Mouse (Mus musculus) forebrain, embryonic 16.5 days (tissue): ENCODE measurements around the gene Polrmt. TPM values are rescaled to one million over a fixed set of nuclear protein-coding genes. Genes with fewer than 3 reads are reported as not detected.
A peak's percentile ranks its signal among the peaks of the same experiment; 100 is the strongest.

Source experiments
- ATAC-seq: fragments of 200-750 bp; cut with Nextera tagmentation; 2 replicates; pipeline ENCODE4 v1.8.0; 2017; ENCODE audit warnings: mild to moderate bottlenecking, moderate library complexity
- H3K27ac ChIP-seq: fragments of 300-500 bp; sonication (generic); 2 replicates; pipeline ENCODE4 v1.5.1; 2014; ENCODE audit warnings: low read length, control low read depth
- H3K27me3 ChIP-seq: fragments of 300-500 bp; sonication (generic); replicated peaks from 2 replicates; pipeline ENCODE4 v1.6.1; 2014; ENCODE audit warnings: low read length; ENCODE audit not compliant: control insufficient read depth, insufficient read depth
- H3K36me3 ChIP-seq: fragments of 300-500 bp; sonication (generic); 2 replicates; pipeline ENCODE4 v1.6.1; 2014; ENCODE audit not compliant: control insufficient read depth, insufficient read depth
- H3K4me1 ChIP-seq: fragments of 300-500 bp; sonication (generic); replicated peaks from 2 replicates; pipeline ENCODE4 v1.6.1; 2014; ENCODE audit warnings: low read length; ENCODE audit not compliant: control insufficient read depth, insufficient read depth
- H3K4me2 ChIP-seq: fragments of 300-500 bp; sonication (generic); 2 replicates; pipeline ENCODE4 v1.6.1; 2014; ENCODE audit warnings: mild to moderate bottlenecking, low read length, control low read depth
- H3K4me3 ChIP-seq: fragments of 300-500 bp; sonication (generic); replicated peaks from 2 replicates; pipeline ENCODE4 v1.5.1; 2014; ENCODE audit warnings: mild to moderate bottlenecking, low read length, control low read depth
- H3K9ac ChIP-seq: fragments of 300-500 bp; sonication (generic); replicated peaks from 2 replicates; pipeline ENCODE4 v1.6.1; 2014; ENCODE audit warnings: low read depth, low read length, control low read depth
- H3K9me3 ChIP-seq: fragments of 300-500 bp; sonication (generic); 2 replicates; pipeline ENCODE4 v1.6.1; 2016; ENCODE audit warnings: low read length; ENCODE audit not compliant: control insufficient read depth
- WGBS: fragments of 180-500 bp; shearing (Covaris S2); extraction: QIAGEN DNeasy Blood & Tissue Kit; methylation state at CpG from one replicate; pipeline ENCODE4 v1.1.7; 2014; 5-methylcytosine and 5-hydroxymethylcytosine counted together
- polyA plus RNA-seq: library from polyadenylated mRNA; unstranded; fragments of >200 nt; fragmentation: Nextera tagmentation; extraction: Ambion mirVana; gene quantifications from 2 replicates; pipeline ENCODE4 v1.2.1, GENCODE M21; 2015

Gene Polrmt
- polyA plus RNA-seq, 1 experiment from 2014 or later, result 50.0 TPM

DNA sequence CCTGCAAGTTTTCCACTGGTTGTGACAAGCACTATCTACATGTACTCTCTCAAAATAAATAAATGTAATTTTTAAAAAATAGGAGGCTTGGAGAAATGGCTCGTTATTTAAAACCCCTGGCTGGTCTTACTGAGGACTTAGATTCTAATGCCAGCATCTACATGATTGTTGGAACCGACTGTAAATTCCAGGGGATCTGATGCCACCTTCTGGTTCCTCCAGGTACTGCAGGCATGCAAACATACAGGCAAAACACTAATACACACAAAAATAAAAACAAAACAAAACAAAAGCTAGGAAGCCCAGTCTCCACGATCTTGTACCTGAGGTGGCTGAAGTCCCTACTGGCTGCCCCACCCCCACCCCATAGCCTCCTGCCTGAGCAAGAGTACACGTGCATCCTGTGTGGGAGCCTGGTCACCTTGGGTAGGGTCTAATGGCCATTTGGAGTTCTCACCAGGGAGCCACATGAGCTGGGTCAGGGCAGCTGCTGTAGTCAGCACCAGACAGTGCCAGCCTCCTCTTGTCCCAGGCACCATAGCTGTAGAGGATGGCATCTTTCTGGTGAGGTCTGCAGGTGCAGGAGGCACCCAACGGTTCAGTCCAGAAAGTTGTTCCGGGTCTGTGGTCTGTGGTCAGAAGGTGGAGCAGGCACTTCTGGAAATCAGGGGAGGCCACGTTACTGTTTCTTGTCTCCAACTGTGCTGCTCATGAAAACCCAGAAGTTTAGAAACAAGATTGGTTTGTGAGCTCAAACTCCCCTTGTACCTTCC is 42.2 kb upstream of the Polrmt start:
- ATAC-seq, result no peak

DNA sequence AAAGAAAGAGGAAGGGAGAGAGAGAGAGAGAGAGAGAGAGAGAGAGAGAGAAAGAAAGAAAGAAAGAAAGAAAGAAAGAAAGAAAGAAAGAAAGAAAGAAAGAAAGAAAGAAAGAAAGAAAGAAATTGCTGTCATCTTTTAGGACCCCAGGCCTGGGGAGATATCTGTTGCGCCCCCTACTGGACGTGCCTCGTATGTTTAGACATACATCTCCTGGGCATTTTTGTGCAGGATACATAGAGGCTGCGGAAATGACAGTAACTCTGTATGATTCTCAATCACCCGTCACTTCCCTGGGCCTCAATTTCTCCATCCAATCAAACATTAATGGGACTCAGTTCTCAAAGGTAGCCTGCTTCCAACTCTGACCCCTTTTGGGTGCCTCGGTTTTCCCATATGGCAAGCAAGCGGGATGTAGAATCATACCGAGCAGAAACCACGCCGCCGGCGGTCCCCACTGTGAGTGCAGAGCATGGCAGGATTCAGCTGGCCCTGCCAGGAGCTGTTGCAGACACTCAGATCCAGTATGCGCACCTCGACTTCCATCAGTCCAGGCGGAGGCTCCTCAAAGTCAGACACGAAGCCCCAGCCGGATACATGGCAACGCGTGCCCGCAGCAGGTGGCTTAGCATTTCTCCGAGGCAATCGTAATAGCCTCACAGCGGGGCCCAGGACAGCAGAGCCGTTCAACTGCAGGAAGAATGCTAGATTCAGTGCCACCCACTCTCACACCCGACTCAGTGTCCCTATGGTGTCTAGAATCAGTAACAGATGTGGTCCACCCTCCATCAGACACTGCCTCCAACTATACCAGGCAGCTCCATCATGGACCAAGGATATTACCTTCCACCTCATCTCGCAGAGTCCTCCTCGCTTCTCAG is 37.8 kb upstream of the Polrmt start:
- no peak overlapping the region for H3K4me2 ChIP-seq
- no peak for ATAC-seq
- H3K36me3 ChIP-seq, result no peaks in the 10 kb centered on the region
- no peak overlapping the region for H3K9ac ChIP-seq
- H3K27me3 ChIP-seq, result peaks cover 10% of the 10 kb centered on the region
- no peaks in the 10 kb centered on the region for H3K9me3 ChIP-seq
- H3K4me1 ChIP-seq, result peaks cover 12% of the 10 kb centered on the region
- H3K4me3 ChIP-seq, result no peak overlapping the region
- WGBS, result 35% methylated on average over 27 of the region's 27 CpGs
- H3K27ac ChIP-seq, result no peak overlapping the region

More for the DNA sequence above, 42.2 kb upstream of the Polrmt start:
- WGBS, result 32% methylated on average over 7 of the region's 7 CpGs
- H3K27me3 ChIP-seq, result no peaks in the 10 kb centered on the region
- no peak overlapping the region for H3K27ac ChIP-seq
- no peak overlapping the region for H3K4me3 ChIP-seq
- H3K9me3 ChIP-seq, result no peaks in the 10 kb centered on the region
- peaks cover 3% of the 10 kb centered on the region for H3K4me1 ChIP-seq
- no peak overlapping the region for H3K9ac ChIP-seq
- H3K4me2 ChIP-seq, result no peak overlapping the region
- no peaks in the 10 kb centered on the region for H3K36me3 ChIP-seq

DNA sequence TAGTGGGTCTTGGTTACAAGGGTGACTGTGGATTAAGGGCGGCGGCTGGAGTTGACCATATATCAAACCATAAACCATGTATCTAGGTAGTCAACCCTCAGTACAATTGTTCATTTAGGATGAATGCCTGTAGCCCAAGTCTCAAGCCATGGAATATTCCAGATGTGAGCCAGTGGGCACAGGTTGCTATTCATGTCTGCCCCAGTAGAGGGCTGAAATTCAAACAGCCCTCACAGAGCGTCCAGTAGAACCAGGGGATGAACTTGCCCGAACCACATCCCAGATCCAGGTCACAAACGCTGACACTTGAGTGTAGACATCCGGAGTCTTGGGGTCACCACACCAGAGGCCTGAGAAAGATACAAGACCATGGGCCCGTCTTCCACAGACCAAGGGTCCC is 36.7 kb upstream of the Polrmt start:
- Histone ChIP-seq H3K4me2 (no peak overlapping the region), H3K27ac (no peak overlapping the region), H3K9me3 (no peaks in the 10 kb centered on the region), H3K27me3 (peaks cover 10% of the 10 kb centered on the region), H3K4me1 (peaks cover 13% of the 10 kb centered on the region), H3K9ac (no peak overlapping the region), H3K36me3 (no peaks in the 10 kb centered on the region), H3K4me3 (no peak overlapping the region)
- WGBS, result 61% methylated on average over 7 of the region's 7 CpGs
- no peak for ATAC-seq

DNA sequence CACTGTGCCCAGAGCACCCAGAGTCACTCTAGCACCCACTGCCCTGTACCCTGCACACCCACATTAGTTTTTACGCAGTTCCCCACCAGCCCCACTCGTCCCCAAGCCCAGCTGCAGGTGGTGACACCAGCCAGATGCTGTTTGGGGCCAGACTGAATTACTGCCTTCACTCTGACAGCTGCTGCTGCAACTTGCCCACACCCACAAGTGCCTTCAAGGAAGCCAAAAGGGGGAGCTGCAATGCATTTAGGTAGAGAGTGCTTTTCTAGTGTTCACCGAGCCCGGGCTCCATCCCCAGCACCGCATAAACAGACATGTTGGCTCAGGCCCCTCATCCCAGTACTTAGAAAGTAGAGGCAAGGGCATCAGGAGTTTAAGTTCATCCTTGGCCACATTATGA is 35.6 kb upstream of the Polrmt start:
- ATAC-seq, result no peak
- no peak overlapping the region for H3K4me2 ChIP-seq
- no peaks in the 10 kb centered on the region for H3K36me3 ChIP-seq
- H3K27me3 ChIP-seq, result peaks cover 15% of the 10 kb centered on the region
- H3K4me1 ChIP-seq, result peaks cover 20% of the 10 kb centered on the region
- no peak overlapping the region for H3K9ac ChIP-seq
- WGBS, result 51% methylated on average over 5 of the region's 5 CpGs
- no peaks in the 10 kb centered on the region for H3K9me3 ChIP-seq
- H3K27ac ChIP-seq, result no peak overlapping the region
- no peak overlapping the region for H3K4me3 ChIP-seq

DNA sequence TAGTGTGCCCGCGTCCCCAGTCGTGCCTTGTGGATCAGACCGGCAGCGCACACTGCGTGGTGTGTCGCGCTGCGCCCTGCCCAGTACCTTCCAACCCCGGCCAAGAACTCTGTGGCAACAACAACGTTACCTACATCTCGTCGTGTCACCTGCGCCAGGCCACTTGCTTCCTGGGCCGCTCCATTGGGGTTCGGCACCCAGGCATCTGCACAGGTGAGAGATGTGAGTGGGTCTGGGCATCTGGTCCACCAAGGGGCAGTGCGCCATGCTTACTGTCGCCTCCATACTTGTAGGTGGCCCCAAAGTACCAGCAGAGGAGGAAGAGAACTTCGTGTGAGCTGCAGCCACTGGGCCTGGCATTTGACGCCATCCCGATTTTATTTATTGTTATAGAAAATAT is 34.8 kb upstream of the Polrmt start:
- Histone ChIP-seq H3K4me2 (peak overlapping the region; percentile 59), H3K4me3 (peak overlapping the region; percentile 44), H3K4me1 (peaks cover 20% of the 10 kb centered on the region), H3K9me3 (no peaks in the 10 kb centered on the region), H3K27ac (no peak overlapping the region), H3K36me3 (no peaks in the 10 kb centered on the region), H3K27me3 (peaks cover 17% of the 10 kb centered on the region), H3K9ac (no peak overlapping the region)
- ATAC-seq, result no peak
- WGBS, result 27% methylated on average over 21 of the region's 21 CpGs

DNA sequence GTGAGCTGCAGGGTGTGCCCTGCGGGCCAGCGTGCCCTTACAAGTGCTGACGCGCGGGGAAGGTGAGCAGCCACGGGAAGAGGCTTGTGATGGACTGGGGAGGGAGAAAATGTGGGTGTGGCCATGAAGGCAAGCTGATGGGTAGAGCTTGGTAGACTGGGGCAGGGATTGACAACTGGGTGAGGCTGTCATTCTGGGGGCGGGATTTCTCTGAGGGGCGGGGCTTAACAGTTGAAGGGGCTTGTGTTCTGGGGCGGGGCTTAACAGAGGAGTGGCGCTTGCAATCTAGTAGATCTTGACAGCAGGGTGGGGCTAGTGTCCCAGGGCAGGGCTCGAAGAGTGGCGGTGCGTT is 34.3 kb upstream of the Polrmt start:
- H3K4me1 ChIP-seq, result peaks cover 20% of the 10 kb centered on the region
- peaks cover 17% of the 10 kb centered on the region for H3K27me3 ChIP-seq
- H3K36me3 ChIP-seq, result no peaks in the 10 kb centered on the region
- 2% methylated on average over 13 of the region's 13 CpGs for WGBS
- H3K9ac ChIP-seq, result 0 out of 2 replicates have a peak overlapping the region, but pooled peaks have one; percentile 7
- H3K4me2 ChIP-seq, result peak overlapping the region; percentile 59
- H3K9me3 ChIP-seq, result no peaks in the 10 kb centered on the region
- H3K27ac ChIP-seq, result no peak overlapping the region
- peak overlapping the region; percentile 44 for H3K4me3 ChIP-seq
- ATAC-seq, result no peak; the same call in 1 of the 2 replicates

DNA sequence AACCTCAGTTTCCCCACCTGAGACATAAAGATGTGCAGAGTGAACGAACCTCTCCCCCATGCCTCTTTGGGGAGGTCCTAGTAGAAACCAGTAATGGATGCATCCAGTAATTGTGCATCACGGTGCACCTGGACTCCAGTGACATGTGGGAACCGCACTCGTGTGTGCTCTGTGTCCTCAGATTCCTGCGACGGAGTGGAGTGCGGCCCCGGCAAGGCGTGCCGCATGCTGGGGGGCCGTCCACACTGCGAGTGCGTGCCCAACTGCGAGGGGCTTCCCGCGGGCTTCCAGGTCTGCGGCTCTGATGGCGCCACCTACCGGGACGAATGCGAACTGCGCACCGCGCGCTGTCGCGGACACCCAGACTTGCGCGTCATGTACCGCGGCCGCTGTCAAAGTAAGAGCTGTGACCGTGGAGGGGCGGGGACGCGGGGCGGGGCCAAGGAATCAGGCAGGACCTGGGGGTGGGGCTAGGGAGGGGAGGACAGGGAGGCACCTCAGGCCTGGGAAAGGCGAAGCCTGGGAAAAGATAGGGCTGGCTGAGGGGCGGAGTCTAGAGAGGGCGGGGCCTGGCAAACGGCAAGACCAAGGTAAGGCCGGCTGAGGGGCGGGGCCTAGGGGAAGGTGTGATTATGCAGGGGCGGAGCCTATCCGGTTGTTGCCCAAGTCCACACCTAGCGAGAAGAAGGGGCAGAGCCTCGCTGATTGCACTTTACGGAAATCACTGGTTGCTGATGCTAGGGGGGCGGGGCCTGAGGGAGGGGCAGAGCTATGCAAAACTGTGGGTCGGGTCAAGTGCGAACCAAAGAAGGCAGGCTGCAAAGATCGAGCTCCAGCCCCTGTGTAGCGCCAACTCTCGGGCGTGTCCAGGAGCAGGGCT is 33.6 kb upstream of the Polrmt start:
- WGBS, result 1% methylated on average over 55 of the region's 55 CpGs
- peak overlapping the region; percentile 59 for H3K4me2 ChIP-seq
- H3K9me3 ChIP-seq, result peaks cover 2% of the 10 kb centered on the region; the same call in 1 of the 2 replicates
- no peak overlapping the region for H3K27ac ChIP-seq
- 0 out of 2 replicates have a peak overlapping the region, but pooled peaks have one; percentile 7 for H3K9ac ChIP-seq
- H3K27me3 ChIP-seq, result peaks cover 17% of the 10 kb centered on the region
- no peaks in the 10 kb centered on the region for H3K36me3 ChIP-seq
- peaks cover 20% of the 10 kb centered on the region for H3K4me1 ChIP-seq
- H3K4me3 ChIP-seq, result peak overlapping the region; percentile 44
- ATAC-seq, result peak; percentile 91

DNA sequence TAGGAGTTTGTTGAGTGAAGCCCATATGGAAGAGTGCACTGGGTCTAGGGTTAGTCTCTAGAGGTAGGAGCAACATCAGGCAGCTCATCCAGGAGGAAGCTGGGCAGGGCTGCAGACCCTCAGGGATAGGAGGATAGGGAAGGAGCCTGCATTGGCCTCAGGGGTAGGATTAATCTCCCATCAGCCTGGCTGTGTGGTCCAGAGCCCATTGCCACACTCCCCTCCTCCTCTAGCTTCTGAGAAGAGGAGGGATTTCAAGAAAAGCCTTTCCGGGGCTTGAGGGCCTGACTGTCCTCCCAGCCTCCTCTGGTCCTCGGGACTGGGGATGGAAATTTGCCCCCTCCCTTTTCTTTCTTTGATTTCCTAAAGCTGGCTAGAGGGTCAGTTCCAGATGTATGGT is 32.8 kb upstream of the Polrmt start:
- Histone ChIP-seq H3K9me3 (peaks cover 4% of the 10 kb centered on the region; the same call in 1 of the 2 replicates), H3K4me3 (no peak overlapping the region), H3K4me2 (no peak overlapping the region), H3K4me1 (peaks cover 20% of the 10 kb centered on the region), H3K27ac (no peak overlapping the region), H3K9ac (no peak overlapping the region), H3K36me3 (no peaks in the 10 kb centered on the region), H3K27me3 (peaks cover 17% of the 10 kb centered on the region)
- no peak for ATAC-seq
- WGBS, result 11% methylated on average over 2 of the region's 2 CpGs
